Mouse (Mus musculus): Measurements from ENCODE around the gene Armcx3. TPM values are rescaled to one million over a fixed set of nuclear protein-coding genes. Genes with fewer than 3 reads are reported as not detected.
A peak's percentile ranks its signal among the peaks of the same experiment; 100 is the strongest.

Gene Armcx3
- polyA plus RNA-seq, 1 experiment, result 24.2 TPM

- H3K36me3 ChIP-seq (ENCODE audit: control insufficient read depth, insufficient read depth), result no peaks in the 10 kb centered on the region
- H3K4me3 ChIP-seq, result no peak overlapping the region
- H3K4me2 ChIP-seq (ENCODE audit: low read depth), result peak overlapping the region; percentile 57
- H3ac ChIP-seq (ENCODE audit: control insufficient read depth, insufficient read length), result no peak overlapping the region
- no peaks in the 10 kb centered on the region for H3K79me2 ChIP-seq (ENCODE audit: control insufficient read depth, insufficient read depth)
- TF ChIP-seq TCF12 (IDR thresholded peaks at IDR 0.05; ENCODE audit: insufficient read depth, poor library complexity, severe bottlenecking) (no peak), MAX (IDR thresholded peaks at IDR 0.05; ENCODE audit: low read depth) (no peak), POLR2A (IDR thresholded peaks at IDR 0.05; ENCODE audit: insufficient read length, low read depth) (no peak), USF1 (IDR thresholded peaks at IDR 0.05; ENCODE audit: low read depth) (no peak), TCF3 (IDR thresholded peaks at IDR 0.05; ENCODE audit: insufficient read length, low read depth) (no peak), SRF (IDR thresholded peaks at IDR 0.05; ENCODE audit: control insufficient read depth, insufficient read length, low read depth) (no peak), CEBPB (IDR thresholded peaks at IDR 0.05; ENCODE audit: insufficient read depth, poor library complexity, severe bottlenecking) (no peak), REST (IDR thresholded peaks at IDR 0.05; ENCODE audit: insufficient read depth, insufficient read length) (no peak), MYOG (IDR thresholded peaks at IDR 0.05; ENCODE audit: control insufficient read depth in 1 of 3, insufficient read depth in 1 of 3, insufficient read length in 2 of 3, low read depth in 2 of 3) (no peak)
- H3K27me3 ChIP-seq (ENCODE audit: control insufficient read depth, insufficient read depth, insufficient read length), result no peaks in the 10 kb centered on the region
Measured at GRCm38 (mm10) chrX:134729778-134730177, 26.6 kb upstream of the Armcx3 start.

GRCm38 (mm10) chrX:134737796-134738195 is 18.6 kb upstream of the Armcx3 start:
- H3K79me2 ChIP-seq (ENCODE audit: control insufficient read depth, insufficient read depth), result no peaks in the 10 kb centered on the region
- H3K4me2 ChIP-seq (ENCODE audit: low read depth), result no peak overlapping the region
- no peaks in the 10 kb centered on the region for H3K36me3 ChIP-seq (ENCODE audit: control insufficient read depth, insufficient read depth)
- TF ChIP-seq TCF3 (IDR thresholded peaks at IDR 0.05; ENCODE audit: insufficient read length, low read depth), result no peak
- no peak for TF ChIP-seq POLR2AphosphoS2 (IDR thresholded peaks at IDR 0.05; ENCODE audit: insufficient read length, low read depth)
- no peak for TF ChIP-seq MYOD1 (IDR thresholded peaks at IDR 0.05; ENCODE audit: control insufficient read depth in 1 of 3, insufficient read length in 2 of 3, low read depth in 2 of 3)
- no peak for TF ChIP-seq POLR2A (IDR thresholded peaks at IDR 0.05; ENCODE audit: insufficient read length, low read depth)
- TF ChIP-seq REST (IDR thresholded peaks at IDR 0.05; ENCODE audit: insufficient read depth, insufficient read length), result no peak
- TF ChIP-seq SRF (IDR thresholded peaks at IDR 0.05; ENCODE audit: control insufficient read depth, insufficient read length, low read depth), result no peak
- TF ChIP-seq E2F4 (IDR thresholded peaks at IDR 0.05; ENCODE audit: insufficient read depth), result no peak
- no peak for TF ChIP-seq TCF12 (IDR thresholded peaks at IDR 0.05; ENCODE audit: insufficient read depth, poor library complexity, severe bottlenecking)
- TF ChIP-seq CEBPB (IDR thresholded peaks at IDR 0.05; ENCODE audit: insufficient read depth, poor library complexity, severe bottlenecking), result no peak
- TF ChIP-seq MYOG (IDR thresholded peaks at IDR 0.05; ENCODE audit: control insufficient read depth in 1 of 3, insufficient read depth in 1 of 3, insufficient read length in 2 of 3, low read depth in 2 of 3), result no peak
- H3K4me3 ChIP-seq, result no peak overlapping the region
- H3K27me3 ChIP-seq (ENCODE audit: control insufficient read depth, insufficient read depth, insufficient read length), result no peaks in the 10 kb centered on the region
- no peak overlapping the region for H3ac ChIP-seq (ENCODE audit: control insufficient read depth, insufficient read length)

GRCm38 (mm10) chrX:134739160-134739559 is 17.2 kb upstream of the Armcx3 start:
- H3K4me2 ChIP-seq (ENCODE audit: low read depth), result peak overlapping the region; percentile 22
- no peaks in the 10 kb centered on the region for H3K79me2 ChIP-seq (ENCODE audit: control insufficient read depth, insufficient read depth)
- TF ChIP-seq SRF (IDR thresholded peaks at IDR 0.05; ENCODE audit: control insufficient read depth, insufficient read length, low read depth) (no peak), POLR2AphosphoS2 (IDR thresholded peaks at IDR 0.05; ENCODE audit: insufficient read length, low read depth) (no peak), MAX (IDR thresholded peaks at IDR 0.05; ENCODE audit: low read depth) (no peak), E2F4 (IDR thresholded peaks at IDR 0.05; ENCODE audit: insufficient read depth) (no peak), REST (IDR thresholded peaks at IDR 0.05; ENCODE audit: insufficient read depth, insufficient read length) (no peak), TCF3 (IDR thresholded peaks at IDR 0.05; ENCODE audit: insufficient read length, low read depth) (no peak), USF1 (IDR thresholded peaks at IDR 0.05; ENCODE audit: low read depth) (no peak), MYOD1 (IDR thresholded peaks at IDR 0.05; ENCODE audit: control insufficient read depth in 1 of 3, insufficient read length in 2 of 3, low read depth in 2 of 3) (no peak), CEBPB (IDR thresholded peaks at IDR 0.05; ENCODE audit: insufficient read depth, poor library complexity, severe bottlenecking) (no peak), POLR2A (IDR thresholded peaks at IDR 0.05; ENCODE audit: insufficient read length, low read depth) (no peak), TCF12 (IDR thresholded peaks at IDR 0.05; ENCODE audit: insufficient read depth, poor library complexity, severe bottlenecking) (no peak), MYOG (IDR thresholded peaks at IDR 0.05; ENCODE audit: control insufficient read depth in 1 of 3, insufficient read depth in 1 of 3, insufficient read length in 2 of 3, low read depth in 2 of 3) (no peak)
- H3K27me3 ChIP-seq (ENCODE audit: control insufficient read depth, insufficient read depth, insufficient read length), result no peaks in the 10 kb centered on the region
- no peak overlapping the region for H3K4me3 ChIP-seq
- H3K36me3 ChIP-seq (ENCODE audit: control insufficient read depth, insufficient read depth), result no peaks in the 10 kb centered on the region
- H3ac ChIP-seq (ENCODE audit: control insufficient read depth, insufficient read length), result no peak overlapping the region

GRCm38 (mm10) chrX:134741862-134742261 is 14.5 kb upstream of the Armcx3 start:
- H3K4me2 ChIP-seq (ENCODE audit: low read depth), result no peak overlapping the region
- no peak for TF ChIP-seq POLR2A (IDR thresholded peaks at IDR 0.05; ENCODE audit: insufficient read length, low read depth)
- no peaks in the 10 kb centered on the region for H3K79me2 ChIP-seq (ENCODE audit: control insufficient read depth, insufficient read depth)
- no peaks in the 10 kb centered on the region for H3K27me3 ChIP-seq (ENCODE audit: control insufficient read depth, insufficient read depth, insufficient read length)
- no peak overlapping the region for H3ac ChIP-seq (ENCODE audit: control insufficient read depth, insufficient read length)
- H3K4me3 ChIP-seq, result no peak overlapping the region
- H3K36me3 ChIP-seq (ENCODE audit: control insufficient read depth, insufficient read depth), result no peaks in the 10 kb centered on the region

- H3K36me3 ChIP-seq (ENCODE audit: control insufficient read depth, insufficient read depth), result no peaks in the 10 kb centered on the region
- H3K27me3 ChIP-seq (ENCODE audit: control insufficient read depth, insufficient read depth, insufficient read length), result no peaks in the 10 kb centered on the region
- no peak overlapping the region for H3K4me2 ChIP-seq (ENCODE audit: low read depth)
- H3K79me2 ChIP-seq (ENCODE audit: control insufficient read depth, insufficient read depth), result no peaks in the 10 kb centered on the region
- no peak overlapping the region for H3ac ChIP-seq (ENCODE audit: control insufficient read depth, insufficient read length)
- H3K4me3 ChIP-seq, result no peak overlapping the region
- TF ChIP-seq TCF3 (IDR thresholded peaks at IDR 0.05; ENCODE audit: insufficient read length, low read depth) (no peak), SRF (IDR thresholded peaks at IDR 0.05; ENCODE audit: control insufficient read depth, insufficient read length, low read depth) (no peak), MYOG (IDR thresholded peaks at IDR 0.05; ENCODE audit: control insufficient read depth in 1 of 3, insufficient read depth in 1 of 3, insufficient read length in 2 of 3, low read depth in 2 of 3) (peak in 1 of 3 experiments; percentile 42), POLR2A (IDR thresholded peaks at IDR 0.05; ENCODE audit: insufficient read length, low read depth) (no peak), USF1 (IDR thresholded peaks at IDR 0.05; ENCODE audit: low read depth) (no peak), REST (IDR thresholded peaks at IDR 0.05; ENCODE audit: insufficient read depth, insufficient read length) (no peak), POLR2AphosphoS2 (IDR thresholded peaks at IDR 0.05; ENCODE audit: insufficient read length, low read depth) (no peak), E2F4 (IDR thresholded peaks at IDR 0.05; ENCODE audit: insufficient read depth) (no peak), MYOD1 (IDR thresholded peaks at IDR 0.05; ENCODE audit: control insufficient read depth in 1 of 3, insufficient read length in 2 of 3, low read depth in 2 of 3) (peak in 1 of 3 experiments; percentile 12), CEBPB (IDR thresholded peaks at IDR 0.05; ENCODE audit: insufficient read depth, poor library complexity, severe bottlenecking) (no peak), MAX (IDR thresholded peaks at IDR 0.05; ENCODE audit: low read depth) (no peak), TCF12 (IDR thresholded peaks at IDR 0.05; ENCODE audit: insufficient read depth, poor library complexity, severe bottlenecking) (no peak)
Measured at GRCm38 (mm10) chrX:134746459-134746858, 9.9 kb upstream of the Armcx3 start.
